Mouse (Mus musculus) yolk sac, embryonic 10.5 days (tissue): ENCODE measurements at regions not wholly inside any gene's neighbourhood (a gene's known extent, or its start where the extent isn't known, plus 50 kb on each side); places are given as distances from the start of the nearest gene placed in this dataset.

Experiments
- DNase-seq: peaks from one replicate; pipeline ENCODE4 v3.0.0-alpha.2; 2017; ENCODE audit warnings: low spot score

DNA sequence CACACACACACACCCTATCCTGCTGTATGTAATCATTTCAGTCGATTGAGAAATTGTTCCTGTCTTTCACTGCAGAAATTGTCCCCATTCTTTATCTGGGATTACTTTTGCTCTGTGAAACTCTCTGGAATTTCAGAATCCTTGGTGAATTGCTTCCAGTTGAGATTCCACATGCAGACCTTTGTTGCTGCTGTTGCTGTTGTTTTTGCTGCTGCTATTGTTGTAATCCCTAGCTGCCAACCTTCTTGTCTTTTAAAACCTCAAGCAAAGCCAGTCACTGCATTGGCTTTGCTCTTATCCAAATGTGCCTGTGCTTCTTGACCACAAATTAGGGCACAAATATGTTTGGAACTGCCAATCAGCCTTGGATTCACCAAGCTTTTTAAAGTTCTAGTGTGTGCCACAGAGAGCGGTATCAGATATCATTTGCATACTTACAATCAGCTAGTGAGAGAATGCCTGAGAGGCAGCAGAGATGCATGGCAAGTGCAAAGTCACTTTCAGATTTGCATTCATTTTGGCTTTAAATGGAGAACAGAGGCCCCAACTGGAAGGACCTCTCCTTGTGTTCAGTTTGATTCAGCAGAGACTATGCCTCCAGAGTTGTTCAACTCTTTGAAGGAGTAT is 1187.0 kb upstream of the Map3k7 start:
- no peak for DNase-seq

DNA sequence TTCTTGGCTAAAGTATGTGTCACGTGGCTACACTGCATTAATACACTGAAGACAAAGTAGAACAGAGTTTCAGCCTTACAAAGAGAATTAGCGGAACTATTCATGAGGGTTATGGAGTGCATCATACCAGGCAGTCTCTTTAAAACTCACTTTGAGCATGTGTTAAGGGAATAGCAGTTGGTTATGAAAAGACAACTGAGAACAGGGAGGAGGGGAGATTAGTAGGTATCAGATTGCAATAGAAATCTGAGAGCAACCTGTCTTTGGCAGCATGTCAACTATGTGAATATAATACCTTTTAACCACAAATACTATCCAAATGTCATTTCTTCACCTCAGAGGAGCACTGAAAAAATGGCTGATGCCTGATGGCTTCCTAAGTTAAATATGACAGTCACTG is 1182.2 kb upstream of the Map3k7 start:
- no peak for DNase-seq

DNA sequence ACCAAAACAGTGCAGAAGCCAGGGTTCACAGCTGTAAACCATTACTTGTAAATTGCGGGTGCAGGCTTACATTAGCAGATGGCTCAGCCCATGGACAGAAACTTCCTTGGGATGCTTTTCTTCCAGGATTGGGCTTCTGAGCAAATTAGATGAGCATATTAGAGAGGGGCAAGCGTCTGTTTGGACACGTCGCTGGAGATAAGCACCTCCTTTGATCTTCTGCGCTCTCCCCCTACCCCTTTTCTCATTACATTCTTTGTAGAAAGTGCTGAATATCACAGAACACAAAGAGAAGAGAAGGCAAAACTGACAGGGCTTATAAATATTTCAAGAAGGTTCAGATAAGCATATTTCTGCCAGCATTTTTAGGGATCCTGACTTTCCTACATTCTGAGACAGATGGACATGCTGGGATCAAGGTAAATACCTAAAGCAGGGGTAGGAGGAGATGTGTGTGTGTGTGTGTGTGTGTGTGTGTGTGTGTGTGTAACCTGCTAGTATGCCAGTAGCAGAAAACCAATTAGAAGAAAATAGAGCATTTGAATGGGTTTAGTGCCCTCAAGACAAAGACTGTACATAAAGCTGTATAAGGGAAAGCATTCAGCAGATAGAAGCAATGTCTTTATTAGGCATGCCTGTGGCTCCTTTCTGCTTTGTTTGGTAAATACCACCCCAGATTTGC is 1173.8 kb upstream of the Map3k7 start:
- DNase-seq: no peak

- no peak for DNase-seq
Measured at GRCm38 (mm10) chr4:30809798-30810197, 1154.1 kb upstream of the Map3k7 start.

GRCm38 (mm10) chr4:30855361-30856056 is 1108.4 kb upstream of the Map3k7 start:
- DNase-seq: no peak

- DNase-seq: no peak
Measured at GRCm38 (mm10) chr4:30904966-30905365, 1058.9 kb upstream of the Map3k7 start.

DNA sequence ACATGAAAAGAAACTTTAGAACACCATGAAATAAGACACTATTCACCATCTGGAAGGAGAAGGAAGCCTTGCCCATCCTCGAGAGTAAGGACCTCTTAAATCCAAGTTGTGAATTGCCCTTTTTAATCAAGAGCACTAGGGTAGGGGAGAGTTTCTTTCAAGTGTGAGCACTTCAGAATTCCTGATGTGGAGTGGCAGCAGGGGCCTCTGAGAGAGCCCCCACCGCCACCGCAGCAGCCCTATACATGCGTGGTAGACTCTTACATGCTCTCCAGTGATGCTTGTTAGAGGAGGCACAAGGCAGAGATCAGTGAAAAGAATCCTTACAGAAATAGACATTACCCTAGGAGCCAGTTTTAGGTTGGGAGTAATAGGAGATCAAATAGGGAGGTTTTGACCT is 1041.0 kb upstream of the Map3k7 start:
- no peak for DNase-seq

- DNase-seq: no peak
Measured at GRCm38 (mm10) chr4:30932358-30932757, 1031.5 kb upstream of the Map3k7 start.

GRCm38 (mm10) chr4:30933030-30933987 is 1030.6 kb upstream of the Map3k7 start:
- no peak for DNase-seq

- DNase-seq: no peak
Measured at GRCm38 (mm10) chr4:30983611-30984010, 980.3 kb upstream of the Map3k7 start.

DNA sequence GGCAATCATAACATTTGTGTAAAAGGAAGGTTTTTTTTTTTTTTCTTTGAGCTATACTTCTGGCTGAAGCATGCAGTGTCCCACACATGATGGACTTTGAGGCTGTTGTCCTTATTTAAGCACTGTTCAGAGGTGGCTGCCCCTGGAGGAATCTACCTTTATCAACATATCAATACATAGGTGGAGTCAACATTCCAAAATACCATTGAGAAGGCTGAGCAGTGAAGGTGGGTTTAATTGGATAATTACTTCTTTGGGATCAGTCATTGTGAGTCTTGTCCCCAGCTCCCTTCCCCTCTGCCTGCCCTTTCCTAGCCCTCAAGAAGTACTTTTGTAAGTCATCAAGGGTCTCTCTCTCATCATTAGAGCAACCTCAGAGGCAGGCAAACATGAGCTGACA is 951.9 kb upstream of the Map3k7 start:
- DNase-seq: no peak

DNA sequence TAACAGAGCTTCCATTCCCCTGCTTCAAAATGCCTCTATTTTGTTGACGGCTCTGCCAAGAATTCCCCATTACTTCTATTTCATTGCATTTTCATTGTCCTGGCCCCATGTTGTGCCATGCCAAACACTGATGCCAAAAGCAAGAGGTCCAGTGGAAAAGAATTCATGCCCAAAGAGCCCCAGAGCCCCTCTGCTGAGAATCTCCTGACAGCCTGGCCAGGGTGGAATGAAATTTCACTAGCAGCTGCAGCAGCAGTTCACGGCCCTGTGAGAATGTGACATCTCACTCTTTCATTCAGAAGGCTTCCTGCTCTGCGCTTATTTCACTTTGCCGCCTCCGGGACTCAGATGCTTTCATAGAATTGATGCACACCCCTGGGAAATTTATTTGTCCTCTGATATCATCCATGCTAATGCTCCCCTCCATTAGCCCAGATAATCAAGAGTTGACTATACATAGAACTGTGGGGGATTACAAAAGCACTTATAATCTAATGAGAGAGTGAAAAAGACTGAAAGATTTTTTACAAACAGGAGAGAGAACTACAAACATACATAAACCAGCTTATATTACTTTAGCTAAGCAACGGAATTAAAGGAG is 911.7 kb upstream of the Map3k7 start:
- DNase-seq: no peak

- DNase-seq: no peak
Measured at GRCm38 (mm10) chr4:31076236-31076635, 887.7 kb upstream of the Map3k7 start.

- DNase-seq: peak; percentile 2
Measured at GRCm38 (mm10) chr4:31121586-31121985, 842.3 kb upstream of the Map3k7 start.

GRCm38 (mm10) chr4:31143166-31143565 is 820.7 kb upstream of the Map3k7 start:
- no peak for DNase-seq

DNA sequence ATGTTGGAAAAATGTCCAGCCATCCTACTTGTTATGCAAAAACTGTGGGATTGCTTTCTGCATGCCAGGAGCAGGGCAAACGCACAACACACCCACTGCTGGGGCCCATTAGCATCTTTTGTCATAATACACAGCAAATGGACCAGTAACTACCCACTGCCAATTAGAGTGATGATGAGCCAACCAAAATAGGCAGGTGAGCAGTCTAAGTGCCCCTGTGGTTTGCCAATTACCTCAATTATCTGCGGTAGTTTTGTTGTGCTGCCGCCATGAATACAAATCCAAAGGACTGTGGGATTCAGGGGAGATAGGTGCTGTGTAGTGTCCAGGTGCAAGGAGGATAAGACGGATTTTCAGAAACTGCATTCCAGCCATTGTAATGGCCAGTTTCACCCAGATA is 796.5 kb upstream of the Map3k7 start:
- no peak for DNase-seq

- DNase-seq: no peak
Measured at GRCm38 (mm10) chr4:31168357-31168756, 795.5 kb upstream of the Map3k7 start.

- DNase-seq: no peak
Measured at GRCm38 (mm10) chr4:31171190-31171589, 792.7 kb upstream of the Map3k7 start.

DNA sequence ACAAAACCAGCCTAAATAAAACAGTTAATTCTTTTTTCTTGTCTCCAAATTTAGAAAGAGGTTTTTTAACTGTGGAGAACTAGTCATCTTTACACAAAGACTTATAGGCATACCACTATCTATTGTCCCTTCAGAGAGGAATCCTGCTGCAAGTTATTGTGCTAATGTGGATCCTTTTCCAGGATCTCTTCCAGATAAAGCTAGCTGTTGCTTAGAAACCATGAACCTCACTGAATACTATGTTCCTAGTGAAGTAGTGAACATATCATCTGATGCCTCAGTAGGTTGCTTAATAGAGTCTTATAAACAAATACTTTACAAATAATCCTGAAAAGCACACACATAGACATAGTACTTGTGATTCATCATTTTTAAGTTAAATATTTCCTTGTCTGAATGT is 766.0 kb upstream of the Map3k7 start:
- DNase-seq: no peak

GRCm38 (mm10) chr4:31203286-31203685 is 760.6 kb upstream of the Map3k7 start:
- no peak for DNase-seq

DNA sequence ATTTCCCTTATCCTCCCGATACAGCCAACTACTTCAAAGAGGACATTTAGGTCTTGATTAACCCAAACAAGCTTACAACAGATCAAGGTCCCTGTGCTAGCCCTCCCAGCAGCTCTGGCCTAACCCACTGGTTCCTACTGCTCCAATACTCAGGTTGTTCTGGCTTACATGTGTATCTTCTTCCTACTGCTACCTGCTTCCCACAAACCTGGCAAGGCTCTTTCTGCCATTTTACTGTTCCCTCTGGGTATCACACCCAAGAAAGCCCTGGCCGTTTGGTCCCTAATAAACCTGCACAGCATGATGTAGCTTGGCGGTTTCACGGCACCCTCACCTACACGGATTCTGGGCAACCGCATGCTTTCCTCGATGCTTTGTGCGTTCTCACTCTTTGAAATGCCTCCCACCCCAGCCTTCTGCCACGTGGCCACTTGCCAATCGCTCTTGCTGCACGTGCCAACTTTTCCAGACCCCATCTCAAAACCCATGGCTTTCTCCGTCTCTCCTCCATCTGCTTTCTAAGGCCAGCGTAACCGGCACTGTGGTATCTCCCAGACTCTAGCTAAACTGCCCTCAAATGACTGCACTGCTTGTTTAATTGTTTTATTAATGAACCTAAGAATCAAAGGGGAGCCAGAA is 758.4 kb upstream of the Map3k7 start:
- DNase-seq: no peak
